Mouse (Mus musculus): Measurements from ENCODE around the gene Bmpr1a. TPM values are rescaled to one million over a fixed set of nuclear protein-coding genes. Genes with fewer than 3 reads are reported as not detected.

The Bmpr1a gene
- polyA plus RNA-seq, 1 experiment from 2014 or later: 60.4 TPM

Other genes starting within 250 kb of the Bmpr1a start
- gene Shld2, start 192.8 kb downstream of the Bmpr1a start, polyA plus RNA-seq (2014; fragmentation: Nextera tagmentation; extraction: Ambion mirVana): 9.0 and 10.3 TPM in 2 replicates
- gene Glud1, start 192.6 kb downstream of the Bmpr1a start, polyA plus RNA-seq (2014; fragmentation: Nextera tagmentation; extraction: Ambion mirVana): 89.4 TPM in 2 replicates
- gene Fam25c, start 147.9 kb downstream of the Bmpr1a start, polyA plus RNA-seq (2014; fragmentation: Nextera tagmentation; extraction: Ambion mirVana): not detected in 2 replicates
- gene Sncg, start 128.6 kb downstream of the Bmpr1a start, polyA plus RNA-seq (2014; fragmentation: Nextera tagmentation; extraction: Ambion mirVana): 3.7 and 5.4 TPM in 2 replicates
- 7.2 and 7.6 TPM in 2 replicates for gene Mmrn2, start 127.9 kb downstream of the Bmpr1a start, polyA plus RNA-seq (2014; fragmentation: Nextera tagmentation; extraction: Ambion mirVana)
- not detected in 2 replicates for gene 9230112D13Rik, start 19.5 kb upstream of the Bmpr1a start, polyA plus RNA-seq (2014; fragmentation: Nextera tagmentation; extraction: Ambion mirVana)
- gene Ldb3, start 85.3 kb upstream of the Bmpr1a start, polyA plus RNA-seq (2014; fragmentation: Nextera tagmentation; extraction: Ambion mirVana): not detected in 2 replicates
- gene Opn4, start 96.8 kb upstream of the Bmpr1a start, polyA plus RNA-seq (2014; fragmentation: Nextera tagmentation; extraction: Ambion mirVana): 0.12 and 0.84 TPM in 2 replicates
- 33.7 and 34.5 TPM in 2 replicates for gene Wapl, start 170.6 kb upstream of the Bmpr1a start, polyA plus RNA-seq (2014; fragmentation: Nextera tagmentation; extraction: Ambion mirVana)

Data from forebrain, embryonic 11.5 days (tissue).